Mouse (Mus musculus) left cerebral cortex, postnatal 4 days (tissue): ENCODE measurements around the gene Rspry1. TPM values are rescaled to one million over a fixed set of nuclear protein-coding genes. Genes with fewer than 3 reads are reported as not detected.

Source experiments
- total RNA-seq, 2 experiments: library from RNA; stranded (reverse); gene quantifications; 2 replicates each; pipeline ENCODE4 v1.2.3; 2021

Rspry1 gene
- total RNA-seq, 2 experiments from 2014 or later, result 42.9 to 47.7 TPM

Other genes with a start within 250 kb of the Rspry1 start
- gene Herpud1, start 215.5 kb upstream of the Rspry1 start, total RNA-seq, result 10 to 100 TPM; 34.4 to 36.1 TPM
- gene Nlrc5, start 167.6 kb upstream of the Rspry1 start, total RNA-seq, result under 1 TPM; 0.30 to 0.81 TPM
- gene Cpne2, start 68.9 kb upstream of the Rspry1 start, total RNA-seq, result 10 to 100 TPM; 56.9 to 67.4 TPM
- gene Fam192a, start 60 bp downstream of the Rspry1 start, total RNA-seq, result 10 to 100 TPM; 39.0 to 54.3 TPM
- 100 to 1,000 TPM; 134 to 140 TPM for gene Arl2bp, start 64.7 kb downstream of the Rspry1 start, total RNA-seq
- 1 to 10 TPM; 7.3 to 8.5 TPM for gene Pllp, start 94.3 kb downstream of the Rspry1 start, total RNA-seq
- not detected for gene Ccl22, start 143.7 kb downstream of the Rspry1 start, total RNA-seq
- 100 to 1,000 TPM in 1 of 2 experiments, 10 to 100 TPM in 1; 88.5 to 111 TPM for gene Cx3cl1, start 170.1 kb downstream of the Rspry1 start, total RNA-seq
- gene Ccl17, start 208.5 kb downstream of the Rspry1 start, total RNA-seq, result 1 to 10 TPM; 2.4 to 2.8 TPM
- gene Coq9, start 236.4 kb downstream of the Rspry1 start, total RNA-seq, result 10 to 100 TPM; 41.8 to 42.4 TPM
- gene Ciapin1, start 236.4 kb downstream of the Rspry1 start, total RNA-seq, result 10 to 100 TPM; 84.3 to 84.6 TPM